Mouse (Mus musculus) stomach, embryonic 16.5 days (tissue): ENCODE results near the gene Shmt1. TPM values are rescaled to one million over a fixed set of nuclear protein-coding genes. Genes with fewer than 3 reads are reported as not detected.
"Not testable (repeated sequence)": the region's sequence is repeated elsewhere in the genome, so short reads cannot be mapped to it uniquely, and the experiment has no call there.

Source experiments
- ATAC-seq: fragments of 200-750 bp; cut with Nextera tagmentation; 2 replicates; pipeline ENCODE4 v1.8.0; 2017; ENCODE audit warnings: moderate number of reproducible peaks, moderate TSS enrichment; ENCODE audit not compliant: insufficient read depth, low FRiP score
- H3K27ac ChIP-seq: fragments of 300-500 bp; sonication (generic); 2 replicates; pipeline ENCODE4 v1.5.1; 2014; ENCODE audit warnings: low read length
- H3K27me3 ChIP-seq: fragments of 300-500 bp; sonication (generic); 2 replicates; pipeline ENCODE4 v1.6.1; 2014; ENCODE audit warnings: low read length, control low read depth, mixed read lengths; ENCODE audit not compliant: control insufficient read depth, insufficient read depth
- H3K36me3 ChIP-seq: fragments of 300-500 bp; sonication (generic); 2 replicates; pipeline ENCODE4 v1.6.1; 2014; ENCODE audit warnings: low read length; ENCODE audit not compliant: control insufficient read depth, insufficient read depth
- H3K4me1 ChIP-seq: fragments of 300-500 bp; sonication (generic); 2 replicates; pipeline ENCODE4 v1.6.1; 2014; ENCODE audit warnings: low read length, control low read depth, mixed read lengths; ENCODE audit not compliant: control insufficient read depth, insufficient read depth
- H3K4me2 ChIP-seq: fragments of 300-500 bp; sonication (generic); 2 replicates; pipeline ENCODE4 v1.6.1; 2014; ENCODE audit warnings: low read depth, low read length, mixed read lengths
- H3K4me3 ChIP-seq: fragments of 300-500 bp; sonication (generic); replicated peaks from 2 replicates; pipeline ENCODE4 v1.5.1; 2014; ENCODE audit warnings: mild to moderate bottlenecking, low read length
- H3K9ac ChIP-seq: fragments of 300-500 bp; sonication (generic); 2 replicates; pipeline ENCODE4 v1.6.1; 2014; ENCODE audit warnings: low read length
- H3K9me3 ChIP-seq: fragments of 300-500 bp; sonication (generic); replicated peaks from 2 replicates; pipeline ENCODE4 v1.6.1; 2016; ENCODE audit warnings: low read length, control low read depth; ENCODE audit not compliant: control insufficient read depth
- WGBS: fragments of 180-500 bp; shearing (Covaris S2); extraction: QIAGEN DNeasy Blood & Tissue Kit; methylation state at CpG from one replicate; pipeline ENCODE4 v1.1.7; 2014; 5-methylcytosine and 5-hydroxymethylcytosine counted together
- polyA plus RNA-seq: library from polyadenylated mRNA; unstranded; fragments of >200 nt; fragmentation: Nextera tagmentation; extraction: Ambion mirVana; gene quantifications from 2 replicates; pipeline ENCODE4 v1.2.1, GENCODE M21; 2015

Shmt1 gene
- polyA plus RNA-seq = 68.3 and 69.8 TPM in 2 replicates

DNA sequence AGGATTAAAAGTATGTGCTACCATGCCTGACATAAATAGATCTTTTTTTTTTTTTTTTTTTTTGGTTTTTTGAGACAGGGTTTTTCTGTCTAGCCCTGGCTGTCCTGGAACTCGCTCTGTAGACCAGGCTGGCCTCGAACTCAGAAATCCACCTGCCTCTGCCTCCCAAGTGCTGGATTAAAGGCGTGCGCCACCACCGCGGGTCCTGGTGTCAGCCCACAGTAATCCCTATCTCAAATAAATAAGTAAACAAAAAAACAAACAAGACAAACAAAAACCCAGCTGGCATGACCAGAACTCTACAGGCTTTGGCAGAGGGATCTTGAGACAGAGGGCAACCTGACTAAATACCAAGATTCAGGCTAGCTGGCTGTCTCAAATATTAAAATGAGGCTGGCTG is at the start of gene Shmt1:
Gene Shmt1 (minus strand): TSS at position 101 of the 400 bp plus-strand sequence.
- Histone ChIP-seq H3K4me2 (peak within 1 kb of the TSS; percentile 80), H3K4me1 (peaks cover 19% of the 10 kb centered on the region; the same call in 1 of the 2 replicates), H3K27ac (peak within 1 kb of the TSS; percentile 76), H3K9ac (peak within 1 kb of the TSS; percentile 57), H3K4me3 (peak within 1 kb of the TSS; percentile 57)
- WGBS = 21% methylated on average over 6 of the region's 6 CpGs
- H3K9me3 ChIP-seq, H3K36me3 ChIP-seq, H3K27me3 ChIP-seq, ATAC-seq: not testable (repeated sequence)

DNA sequence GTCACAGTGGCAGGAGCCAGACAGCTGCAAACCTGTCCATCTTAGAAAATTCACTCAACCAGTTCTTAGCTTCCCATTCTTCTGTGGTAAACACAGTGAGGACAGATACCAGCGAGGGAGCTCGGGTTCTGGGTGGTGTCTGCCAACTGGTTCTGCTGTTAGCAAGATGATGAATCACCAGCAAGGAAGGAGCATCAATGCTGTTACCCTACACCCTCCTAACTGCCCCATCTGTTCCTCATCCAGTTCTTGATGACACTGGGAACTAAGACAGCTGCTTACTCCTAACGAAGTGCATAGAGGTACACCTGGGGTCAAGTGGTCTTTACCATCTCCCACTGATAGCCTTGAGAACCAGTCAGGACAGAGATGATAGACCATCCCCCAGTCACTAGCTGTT is 45.1 kb upstream of the Shmt1 start:
- Histone ChIP-seq H3K36me3 (peaks cover 8% of the 10 kb centered on the region; the same call in 1 of the 2 replicates), H3K9me3 (no peaks in the 10 kb centered on the region)
- no peak for ATAC-seq

DNA sequence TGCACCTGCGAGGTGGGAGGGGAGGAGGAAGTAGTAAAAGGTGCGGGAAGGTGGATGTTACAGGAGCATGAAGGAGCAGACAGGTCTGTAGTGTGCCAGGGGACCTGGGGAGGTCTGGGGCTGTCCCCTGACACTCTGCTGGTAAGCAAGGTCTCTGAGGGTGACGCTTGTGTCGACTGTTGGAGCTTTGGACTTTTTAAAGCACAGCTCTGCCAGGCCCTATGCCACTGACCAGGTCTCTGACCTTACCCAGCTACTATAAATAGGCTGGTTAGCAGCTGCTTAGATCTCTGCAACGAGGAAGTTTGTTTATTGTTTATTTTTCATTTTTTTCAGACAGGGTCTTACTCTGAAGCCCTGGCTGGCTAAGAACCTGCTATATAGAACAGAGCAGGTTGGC is 33.9 kb upstream of the Shmt1 start:
- Histone ChIP-seq H3K4me2 (no peak overlapping the region), H3K27me3 (no peaks in the 10 kb centered on the region), H3K9ac (no peak overlapping the region), H3K36me3 (no peaks in the 10 kb centered on the region), H3K27ac (no peak overlapping the region), H3K9me3 (no peaks in the 10 kb centered on the region), H3K4me1 (no peaks in the 10 kb centered on the region), H3K4me3 (no peak overlapping the region)
- 78% methylated on average over 5 of the region's 5 CpGs for WGBS
- ATAC-seq = no peak

More for the DNA sequence above, 45.1 kb upstream of the Shmt1 start:
- H3K9ac ChIP-seq = no peak overlapping the region
- no peak overlapping the region for H3K27ac ChIP-seq
- H3K27me3 ChIP-seq = no peaks in the 10 kb centered on the region
- H3K4me2 ChIP-seq = no peak overlapping the region
- WGBS = 41% methylated on average over 3 of the region's 3 CpGs
- H3K4me3 ChIP-seq = no peak overlapping the region
- H3K4me1 ChIP-seq = no peaks in the 10 kb centered on the region

DNA sequence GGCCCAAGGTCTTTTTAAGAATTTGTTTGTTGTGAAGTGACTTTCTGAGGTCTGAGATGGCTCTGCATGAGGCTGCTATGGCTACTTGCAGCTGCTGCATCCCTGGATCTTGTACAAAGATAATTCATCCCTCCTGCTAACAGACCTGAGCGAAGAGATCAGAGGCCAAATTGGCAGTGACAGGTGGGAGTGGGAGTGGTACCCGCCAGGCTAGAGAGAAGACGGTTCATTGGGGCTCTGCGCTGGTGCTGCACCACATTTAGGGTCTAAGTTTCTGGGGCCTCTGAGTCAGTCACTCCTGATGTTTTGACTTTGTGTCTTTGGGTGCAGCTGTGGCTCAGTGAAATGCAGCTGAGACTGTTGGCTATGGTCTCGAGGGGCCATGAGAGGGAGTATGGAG is 31.9 kb upstream of the Shmt1 start:
- no peak for ATAC-seq
- Histone ChIP-seq H3K9ac (no peak overlapping the region), H3K27ac (no peak overlapping the region), H3K27me3 (no peaks in the 10 kb centered on the region), H3K9me3 (no peaks in the 10 kb centered on the region), H3K4me1 (no peaks in the 10 kb centered on the region), H3K4me3 (no peak overlapping the region), H3K4me2 (no peak overlapping the region), H3K36me3 (no peaks in the 10 kb centered on the region)
- 85% methylated on average over 5 of the region's 5 CpGs for WGBS

DNA sequence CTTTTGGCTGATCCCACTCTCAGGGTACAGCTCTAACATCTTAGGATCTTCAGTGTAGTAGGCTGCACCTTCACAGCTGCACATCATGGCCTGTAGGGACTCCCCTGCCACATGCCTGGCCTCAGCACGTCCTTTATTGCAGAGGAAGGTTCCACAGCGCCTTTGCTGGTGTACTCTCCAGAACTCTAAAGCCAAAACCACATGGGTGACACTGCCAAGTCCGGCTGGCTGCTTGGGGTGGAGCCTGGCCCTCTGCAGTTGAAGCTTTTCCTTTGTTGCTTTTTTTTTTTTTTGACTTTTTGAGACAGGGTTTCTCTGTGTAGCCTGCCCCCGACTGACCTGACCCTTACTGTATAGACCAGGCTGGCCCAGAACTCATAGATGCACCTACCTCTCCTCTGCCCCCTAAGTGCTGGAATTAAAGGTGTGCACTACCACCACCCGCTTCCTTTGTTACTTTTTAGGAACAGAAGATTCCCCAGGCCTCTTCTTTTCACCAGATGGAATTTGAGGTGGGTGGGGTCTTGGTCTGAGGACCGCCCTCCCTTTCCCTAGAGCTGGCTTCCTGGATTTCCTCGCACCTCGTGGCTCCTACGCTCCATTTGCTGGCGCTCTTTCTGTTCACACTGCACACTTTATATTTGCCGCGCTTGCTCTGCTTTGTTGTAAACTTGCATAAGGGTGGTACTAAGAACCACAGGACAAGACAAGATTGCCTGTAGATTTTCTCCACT is 30.1 kb upstream of the Shmt1 start:
- Histone ChIP-seq H3K27me3 (no peaks in the 10 kb centered on the region), H3K36me3 (no peaks in the 10 kb centered on the region), H3K9me3 (no peaks in the 10 kb centered on the region), H3K4me3 (no peak overlapping the region), H3K4me2 (no peak overlapping the region), H3K9ac (no peak overlapping the region), H3K4me1 (no peaks in the 10 kb centered on the region), H3K27ac (no peak overlapping the region)
- 76% methylated on average over 12 of the region's 12 CpGs for WGBS
- no peak for ATAC-seq

DNA sequence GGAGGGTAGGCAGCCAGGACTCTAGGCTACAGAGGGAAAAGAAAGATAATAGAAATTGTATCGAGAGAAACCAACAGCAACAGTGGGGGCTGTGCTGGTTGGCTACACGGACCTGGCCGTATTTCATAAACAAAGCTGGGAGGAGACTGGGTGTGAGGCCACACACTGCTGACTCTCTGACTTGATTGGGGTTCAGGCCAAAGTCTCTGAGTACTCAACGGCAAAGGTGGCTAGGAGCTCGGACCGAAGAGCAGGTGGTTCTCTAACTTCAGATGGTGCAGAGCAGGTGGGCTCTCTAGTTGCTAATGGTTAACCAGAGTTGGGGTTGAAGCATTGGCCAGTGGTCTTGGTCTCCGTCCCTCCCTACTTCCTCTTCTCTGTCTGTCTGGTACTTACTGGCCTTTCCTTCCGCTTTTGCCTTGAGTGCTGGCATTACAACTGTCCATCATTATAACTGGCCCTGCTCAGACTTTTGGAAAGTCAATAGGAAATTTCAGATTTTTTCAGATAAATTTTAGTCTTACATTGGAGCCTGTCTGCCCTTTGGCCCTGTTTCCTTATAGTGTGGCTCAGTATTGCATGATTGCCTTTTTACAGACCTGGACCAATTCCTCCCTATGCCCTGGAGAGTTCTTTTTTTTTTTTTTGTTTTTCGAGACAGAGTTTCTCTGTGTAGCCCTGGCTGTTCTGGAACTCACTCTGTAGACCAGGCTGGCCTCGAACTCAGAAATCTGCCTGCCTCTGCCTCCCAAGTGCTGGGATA is 26.3 kb upstream of the Shmt1 start:
- Histone ChIP-seq H3K9me3 (no peaks in the 10 kb centered on the region), H3K4me2 (no peak overlapping the region), H3K36me3 (no peaks in the 10 kb centered on the region), H3K27ac (no peak overlapping the region), H3K4me1 (no peaks in the 10 kb centered on the region), H3K27me3 (no peaks in the 10 kb centered on the region), H3K4me3 (no peak overlapping the region), H3K9ac (no peak overlapping the region)
- ATAC-seq = no peak
- WGBS = 88% methylated on average over 10 of the region's 10 CpGs

DNA sequence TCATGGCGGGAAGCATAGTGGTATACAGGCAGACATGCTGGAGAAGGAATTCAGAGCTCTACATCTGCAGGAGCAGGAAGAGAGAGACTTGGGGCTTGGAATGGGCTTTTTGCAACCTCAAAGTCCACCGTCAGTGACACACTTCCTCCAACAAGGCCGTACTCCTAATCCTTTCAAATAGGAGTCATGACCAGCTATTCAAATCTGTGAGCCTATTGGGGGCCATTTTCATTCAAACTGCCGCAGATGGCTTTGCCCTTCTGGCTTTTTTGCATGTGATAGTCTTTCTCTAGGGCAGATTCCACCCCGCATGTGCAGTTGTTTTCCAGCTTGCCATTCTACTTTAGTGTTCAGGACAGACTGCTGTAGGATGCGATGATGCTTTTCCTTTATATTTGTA is 25.4 kb upstream of the Shmt1 start:
- H3K27ac ChIP-seq = no peak overlapping the region
- H3K9ac ChIP-seq = no peak overlapping the region
- no peaks in the 10 kb centered on the region for H3K27me3 ChIP-seq
- no peak overlapping the region for H3K4me2 ChIP-seq
- H3K36me3 ChIP-seq = no peaks in the 10 kb centered on the region
- H3K4me3 ChIP-seq = no peak overlapping the region
- no peak for ATAC-seq
- WGBS = 95% methylated on average over 6 of the region's 6 CpGs
- H3K9me3 ChIP-seq = no peaks in the 10 kb centered on the region
- H3K4me1 ChIP-seq = no peaks in the 10 kb centered on the region

DNA sequence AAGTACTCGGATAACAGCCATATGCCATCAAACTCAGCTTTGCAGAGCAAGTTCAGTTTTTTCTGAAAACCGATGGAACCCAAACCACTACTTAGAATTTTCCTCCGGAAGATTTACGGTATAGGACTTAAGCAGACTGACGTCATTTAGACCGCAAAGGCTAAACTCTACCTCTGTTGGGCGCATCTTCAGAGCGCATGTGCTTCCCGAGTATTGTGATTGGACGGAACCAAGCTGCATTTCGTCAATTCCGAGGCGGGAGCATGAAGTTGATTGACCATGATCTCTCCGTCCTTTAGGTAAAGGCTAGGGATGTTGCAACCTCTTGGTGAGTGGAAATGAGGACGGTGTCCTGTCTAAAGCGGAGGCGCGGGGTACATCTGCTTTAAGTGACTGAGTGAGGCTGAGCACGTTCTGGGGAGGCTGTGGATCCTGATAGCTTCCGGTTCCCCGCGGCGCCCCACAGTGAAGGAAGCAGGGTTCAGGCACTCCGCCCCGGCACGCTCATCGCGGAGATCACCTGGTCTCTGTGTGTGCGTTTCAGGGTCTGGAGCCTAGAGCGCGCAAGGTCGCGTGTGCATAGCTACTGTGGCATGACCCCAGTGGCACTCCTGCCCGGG is 19.0 kb upstream of the Shmt1 start, which contains the start of gene Dhrs7b:
Gene Dhrs7b (plus strand): TSS at position 199 of the 620 bp plus-strand sequence.
- peak within 1 kb of the TSS; percentile 78 for H3K4me2 ChIP-seq
- WGBS = under 1% methylated on average over 34 of the region's 34 CpGs
- no peaks in the 10 kb centered on the region for H3K36me3 ChIP-seq
- H3K27me3 ChIP-seq = no peaks in the 10 kb centered on the region
- H3K27ac ChIP-seq = peak within 1 kb of the TSS; percentile 80
- peaks cover 5% of the 10 kb centered on the region; the same call in 1 of the 2 replicates for H3K4me1 ChIP-seq
- H3K9ac ChIP-seq = peak within 1 kb of the TSS; percentile 84
- H3K4me3 ChIP-seq = peak within 1 kb of the TSS; percentile 76
- H3K9me3 ChIP-seq = no peaks in the 10 kb centered on the region
- ATAC-seq = peak; percentile 96

DNA sequence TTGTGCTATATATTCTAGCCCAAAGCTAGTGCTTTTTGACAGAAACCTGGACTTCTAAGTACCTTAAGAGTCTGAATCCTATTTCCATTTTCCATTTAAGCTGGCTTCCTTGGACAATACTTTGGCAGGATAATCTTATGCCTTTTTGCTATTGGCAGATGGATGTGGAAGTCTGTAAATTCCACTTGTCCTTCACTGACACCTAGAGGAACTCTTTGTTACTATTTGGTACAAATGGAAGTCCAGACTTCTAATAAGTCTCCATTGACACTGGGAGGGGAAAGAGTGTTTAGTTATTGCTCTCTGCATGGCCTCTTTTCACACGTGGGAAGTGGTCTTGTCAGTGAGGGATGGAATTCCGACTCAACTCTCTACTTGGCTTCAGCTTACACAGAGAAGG is 17.4 kb upstream of the Shmt1 start:
- Histone ChIP-seq H3K27ac (no peak overlapping the region), H3K4me3 (no peak overlapping the region), H3K9ac (no peak overlapping the region), H3K27me3 (no peaks in the 10 kb centered on the region), H3K4me1 (peaks cover 5% of the 10 kb centered on the region; the same call in 1 of the 2 replicates), H3K9me3 (no peaks in the 10 kb centered on the region), H3K4me2 (no peak overlapping the region), H3K36me3 (no peaks in the 10 kb centered on the region)
- 26% methylated on average over 2 of the region's 2 CpGs for whole genome bisulfite sequencing
- no peak for ATAC-seq
